Mouse (Mus musculus): ENCODE data around the gene Slc35d1. TPM values are rescaled to one million over a fixed set of nuclear protein-coding genes. Genes with fewer than 3 reads are reported as not detected.

Gene Slc35d1
- polyA plus RNA-seq, 1 experiment from 2014 or later, result 11.8 TPM

DNA sequence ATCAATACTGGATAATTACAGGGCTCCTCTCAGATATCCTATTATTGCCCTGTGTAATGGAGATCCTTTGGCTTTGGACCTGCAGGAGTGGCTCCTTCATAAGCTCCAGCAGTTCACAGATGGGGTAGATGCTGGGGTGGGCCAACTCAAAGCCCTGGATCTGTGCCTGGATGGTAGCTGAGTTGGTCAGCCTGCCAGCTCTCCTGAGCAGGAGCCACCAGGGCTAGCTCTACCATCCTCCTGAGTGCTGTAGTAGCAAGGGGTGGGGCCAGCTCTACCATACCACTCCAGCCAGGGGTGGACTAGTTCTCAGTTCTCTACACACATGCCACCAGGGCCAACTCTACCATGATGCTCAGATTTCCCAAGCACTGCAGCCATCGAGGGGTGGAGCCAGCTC, 14.9 kb downstream of the Slc35d1 start:
- H3K36me3 ChIP-seq (ENCODE audit: control insufficient read depth, insufficient read depth, low read length), result peaks cover 39% of the 10 kb centered on the region
- WGBS, result 89% methylated on average over 1 of the region's 1 CpGs

GRCm38 (mm10) chr4:103199086-103199485, 15.9 kb downstream of the Slc35d1 start:
- peaks cover 39% of the 10 kb centered on the region for H3K36me3 ChIP-seq (ENCODE audit: control insufficient read depth, insufficient read depth, low read length)
- H3K9me3 ChIP-seq (ENCODE audit: control insufficient read depth, low read length), result no peaks in the 10 kb centered on the region
- H3K4me1 ChIP-seq (ENCODE audit: control insufficient read depth, insufficient read depth, low read length), result no peaks in the 10 kb centered on the region
- no peak overlapping the region for H3K9ac ChIP-seq (ENCODE audit: low read depth, low read length)
- no peak overlapping the region for H3K27ac ChIP-seq (ENCODE audit: low read depth, low read length)
- no peak for ATAC-seq (ENCODE audit: low FRiP score, low TSS enrichment)
- WGBS, result 50% methylated on average over 4 of the region's 4 CpGs
- no peak overlapping the region for H3K4me3 ChIP-seq (ENCODE audit: low read length)
- no peaks in the 10 kb centered on the region for H3K27me3 ChIP-seq (ENCODE audit: control insufficient read depth, insufficient read depth, low read length)
- H3K4me2 ChIP-seq (replicated peaks; ENCODE audit: low read depth, low read length), result no peak overlapping the region

More for the DNA sequence above, 14.9 kb downstream of the Slc35d1 start:
- ATAC-seq (ENCODE audit: low FRiP score, low TSS enrichment), result no peak
- Histone ChIP-seq H3K9me3 (ENCODE audit: control insufficient read depth, low read length) (no peaks in the 10 kb centered on the region), H3K27me3 (ENCODE audit: control insufficient read depth, insufficient read depth, low read length) (no peaks in the 10 kb centered on the region), H3K27ac (ENCODE audit: low read depth, low read length) (no peak overlapping the region), H3K4me3 (ENCODE audit: low read length) (no peak overlapping the region), H3K4me1 (ENCODE audit: control insufficient read depth, insufficient read depth, low read length) (no peaks in the 10 kb centered on the region), H3K4me2 (replicated peaks; ENCODE audit: low read depth, low read length) (no peak overlapping the region), H3K9ac (ENCODE audit: low read depth, low read length) (no peak overlapping the region)

DNA sequence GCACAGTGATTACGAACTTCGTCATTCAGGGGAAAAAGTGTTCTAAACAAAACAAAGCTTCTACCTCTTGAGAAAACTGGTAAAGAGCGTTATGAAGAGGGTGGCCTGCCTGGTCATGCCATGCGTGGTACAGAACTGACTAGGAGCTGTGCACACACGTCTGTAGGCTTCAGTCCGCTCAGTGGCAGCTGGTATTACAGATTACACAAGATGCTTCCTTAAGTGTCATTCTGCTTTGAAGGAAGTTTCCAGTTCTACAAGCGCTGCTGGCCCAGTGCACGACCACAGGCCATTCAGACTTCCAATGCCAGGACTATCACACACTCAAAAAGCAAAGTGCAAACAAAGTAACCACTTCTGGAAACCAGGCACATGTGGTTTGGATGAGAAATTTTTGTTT, 17.6 kb downstream of the Slc35d1 start:
- no peaks in the 10 kb centered on the region for H3K4me1 ChIP-seq (ENCODE audit: control insufficient read depth, insufficient read depth, low read length)
- H3K36me3 ChIP-seq (ENCODE audit: control insufficient read depth, insufficient read depth, low read length), result peaks cover 39% of the 10 kb centered on the region
- no peak for ATAC-seq (ENCODE audit: low FRiP score, low TSS enrichment)
- no peak overlapping the region for H3K4me2 ChIP-seq (replicated peaks; ENCODE audit: low read depth, low read length)
- H3K9me3 ChIP-seq (ENCODE audit: control insufficient read depth, low read length), result peaks cover 2% of the 10 kb centered on the region; the same call in 1 of the 2 replicates
- no peaks in the 10 kb centered on the region for H3K27me3 ChIP-seq (ENCODE audit: control insufficient read depth, insufficient read depth, low read length)
- 94% methylated on average over 8 of the region's 8 CpGs for WGBS
- H3K27ac ChIP-seq (ENCODE audit: low read depth, low read length), result no peak overlapping the region
- no peak overlapping the region for H3K9ac ChIP-seq (ENCODE audit: low read depth, low read length)
- H3K4me3 ChIP-seq (ENCODE audit: low read length), result no peak overlapping the region

DNA sequence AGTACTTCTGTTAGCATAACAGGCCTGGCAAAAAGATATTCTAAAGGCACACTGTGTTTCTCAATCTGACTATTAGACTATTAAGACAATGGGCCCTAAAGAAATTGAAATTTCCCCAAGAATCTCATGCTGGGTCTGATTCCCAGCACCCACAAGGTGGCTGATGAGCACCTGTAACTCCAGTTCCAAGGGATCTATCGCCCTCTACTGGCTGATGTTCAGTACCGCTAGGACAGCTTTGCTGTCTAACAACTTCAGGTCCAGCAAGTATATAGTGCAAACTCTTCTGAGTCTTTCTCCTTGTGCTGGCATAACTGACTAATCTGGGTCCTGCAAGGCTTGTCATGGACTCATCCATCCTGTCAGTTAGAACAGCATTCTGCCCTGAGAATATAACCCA, 22.5 kb downstream of the Slc35d1 start:
- no peak for ATAC-seq (ENCODE audit: low FRiP score, low TSS enrichment)
- WGBS, result 91% methylated on average over 2 of the region's 2 CpGs
- Histone ChIP-seq H3K9ac (ENCODE audit: low read depth, low read length) (no peak overlapping the region), H3K36me3 (ENCODE audit: control insufficient read depth, insufficient read depth, low read length) (peaks cover 34% of the 10 kb centered on the region), H3K27ac (ENCODE audit: low read depth, low read length) (no peak overlapping the region), H3K4me3 (ENCODE audit: low read length) (no peak overlapping the region), H3K4me2 (replicated peaks; ENCODE audit: low read depth, low read length) (no peak overlapping the region), H3K9me3 (ENCODE audit: control insufficient read depth, low read length) (peaks cover 4% of the 10 kb centered on the region; the same call in 1 of the 2 replicates), H3K27me3 (ENCODE audit: control insufficient read depth, insufficient read depth, low read length) (no peaks in the 10 kb centered on the region), H3K4me1 (ENCODE audit: control insufficient read depth, insufficient read depth, low read length) (no peaks in the 10 kb centered on the region)

DNA sequence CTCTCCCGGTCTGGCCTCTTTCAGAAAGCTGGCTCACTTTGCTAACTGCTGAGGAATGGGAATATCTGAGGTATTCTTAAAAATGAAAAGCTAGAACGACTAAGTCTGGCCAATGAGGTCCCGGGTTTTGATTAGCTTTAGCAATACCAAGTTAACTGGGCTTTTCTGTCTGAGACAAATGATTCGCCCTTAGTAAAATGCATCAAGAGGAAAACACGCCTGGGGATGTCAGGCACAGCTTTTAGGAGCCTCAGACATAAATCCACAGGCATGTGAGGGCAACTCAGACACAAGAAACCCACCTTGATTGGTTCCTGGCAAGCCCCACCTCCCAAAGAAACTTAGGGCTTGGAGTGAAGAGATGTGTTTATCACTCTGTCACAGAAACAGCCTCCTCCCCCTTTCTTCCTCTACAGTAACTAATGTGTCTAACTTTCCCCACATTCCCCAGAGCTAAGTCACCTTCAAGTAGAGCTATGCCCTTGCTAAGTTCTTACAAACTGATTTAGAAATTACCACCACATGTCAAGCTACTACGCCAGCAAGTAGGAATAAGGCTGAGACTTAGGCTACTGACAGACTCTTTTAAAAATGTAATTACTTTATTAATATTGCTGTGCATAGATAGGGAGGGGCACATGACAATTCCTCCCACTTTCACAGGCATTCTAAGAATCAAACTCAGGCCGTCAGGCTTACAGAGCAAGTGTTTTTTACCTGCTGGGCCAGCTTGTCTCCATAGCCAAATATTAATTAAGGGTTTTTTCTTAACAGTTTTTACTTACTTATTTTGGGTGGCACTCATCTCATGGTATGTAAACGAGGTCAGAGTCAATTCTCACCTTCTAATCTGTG, 26.0 kb downstream of the Slc35d1 start:
- no peak overlapping the region for H3K4me2 ChIP-seq (replicated peaks; ENCODE audit: low read depth, low read length)

DNA sequence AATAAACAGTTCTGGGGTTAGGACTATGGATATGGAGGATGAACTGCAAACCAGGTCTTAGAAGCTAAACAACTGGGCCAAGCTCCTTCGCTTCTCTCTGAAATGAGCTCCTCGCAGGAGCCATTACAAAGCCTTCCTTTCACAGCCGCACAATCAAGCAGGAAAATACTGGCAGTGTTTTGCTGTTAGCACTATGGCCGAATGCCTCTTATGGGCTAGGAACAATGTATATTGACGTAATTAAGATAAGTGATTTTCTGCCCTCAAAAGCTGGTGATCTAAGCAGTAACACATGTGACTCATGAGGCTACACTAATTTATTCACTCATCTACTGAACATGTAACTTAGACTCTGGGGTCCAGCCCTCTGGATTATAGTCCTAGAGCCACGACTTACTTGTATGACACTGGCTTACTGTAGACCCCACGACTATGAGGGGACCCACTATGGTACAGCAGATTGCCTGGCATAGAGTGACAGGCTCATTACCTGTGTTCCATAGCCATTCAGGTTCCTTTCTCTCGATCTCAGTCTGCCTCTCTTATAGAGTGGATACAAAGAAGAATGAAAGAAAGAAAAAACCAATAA, 34.6 kb downstream of the Slc35d1 start:
- no peaks in the 10 kb centered on the region for H3K9me3 ChIP-seq (ENCODE audit: control insufficient read depth, low read length)
- H3K4me1 ChIP-seq (ENCODE audit: control insufficient read depth, insufficient read depth, low read length), result no peaks in the 10 kb centered on the region
- H3K36me3 ChIP-seq (ENCODE audit: control insufficient read depth, insufficient read depth, low read length), result peaks cover 12% of the 10 kb centered on the region; the same call in 1 of the 2 replicates
- ATAC-seq (ENCODE audit: low FRiP score, low TSS enrichment), result no peak
- H3K27ac ChIP-seq (ENCODE audit: low read depth, low read length), result no peak overlapping the region
- WGBS, result 85% methylated on average over 8 of the region's 8 CpGs
- H3K4me2 ChIP-seq (replicated peaks; ENCODE audit: low read depth, low read length), result no peak overlapping the region
- no peaks in the 10 kb centered on the region for H3K27me3 ChIP-seq (ENCODE audit: control insufficient read depth, insufficient read depth, low read length)
- H3K4me3 ChIP-seq (ENCODE audit: low read length), result no peak overlapping the region
- no peak overlapping the region for H3K9ac ChIP-seq (ENCODE audit: low read depth, low read length)

More for the DNA sequence above, 26.0 kb downstream of the Slc35d1 start:
- H3K27ac ChIP-seq (ENCODE audit: low read depth, low read length), result no peak overlapping the region
- H3K4me3 ChIP-seq (ENCODE audit: low read length), result no peak overlapping the region
- H3K9me3 ChIP-seq (ENCODE audit: control insufficient read depth, low read length), result peaks cover 4% of the 10 kb centered on the region; the same call in 1 of the 2 replicates
- ATAC-seq (ENCODE audit: low FRiP score, low TSS enrichment), result no peak
- H3K36me3 ChIP-seq (ENCODE audit: control insufficient read depth, insufficient read depth, low read length), result peaks cover 21% of the 10 kb centered on the region; the same call in 1 of the 2 replicates
- WGBS, result 85% methylated on average over 8 of the region's 8 CpGs
- no peak overlapping the region for H3K9ac ChIP-seq (ENCODE audit: low read depth, low read length)
- no peaks in the 10 kb centered on the region for H3K4me1 ChIP-seq (ENCODE audit: control insufficient read depth, insufficient read depth, low read length)
- no peaks in the 10 kb centered on the region for H3K27me3 ChIP-seq (ENCODE audit: control insufficient read depth, insufficient read depth, low read length)

- H3K36me3 ChIP-seq (ENCODE audit: control insufficient read depth, insufficient read depth, low read length), result peaks cover 12% of the 10 kb centered on the region; the same call in 1 of the 2 replicates
- H3K4me2 ChIP-seq (replicated peaks; ENCODE audit: low read depth, low read length), result no peak overlapping the region
- no peak overlapping the region for H3K27ac ChIP-seq (ENCODE audit: low read depth, low read length)
- WGBS, result 81% methylated on average over 3 of the region's 3 CpGs
- H3K27me3 ChIP-seq (ENCODE audit: control insufficient read depth, insufficient read depth, low read length), result no peaks in the 10 kb centered on the region
- no peak overlapping the region for H3K4me3 ChIP-seq (ENCODE audit: low read length)
- no peak for ATAC-seq (ENCODE audit: low FRiP score, low TSS enrichment)
- no peaks in the 10 kb centered on the region for H3K4me1 ChIP-seq (ENCODE audit: control insufficient read depth, insufficient read depth, low read length)
- H3K9me3 ChIP-seq (ENCODE audit: control insufficient read depth, low read length), result no peaks in the 10 kb centered on the region
- H3K9ac ChIP-seq (ENCODE audit: low read depth, low read length), result no peak overlapping the region
These were observed 35.4 kb downstream of the Slc35d1 start for GRCm38 (mm10) chr4:103179581-103179980.

DNA sequence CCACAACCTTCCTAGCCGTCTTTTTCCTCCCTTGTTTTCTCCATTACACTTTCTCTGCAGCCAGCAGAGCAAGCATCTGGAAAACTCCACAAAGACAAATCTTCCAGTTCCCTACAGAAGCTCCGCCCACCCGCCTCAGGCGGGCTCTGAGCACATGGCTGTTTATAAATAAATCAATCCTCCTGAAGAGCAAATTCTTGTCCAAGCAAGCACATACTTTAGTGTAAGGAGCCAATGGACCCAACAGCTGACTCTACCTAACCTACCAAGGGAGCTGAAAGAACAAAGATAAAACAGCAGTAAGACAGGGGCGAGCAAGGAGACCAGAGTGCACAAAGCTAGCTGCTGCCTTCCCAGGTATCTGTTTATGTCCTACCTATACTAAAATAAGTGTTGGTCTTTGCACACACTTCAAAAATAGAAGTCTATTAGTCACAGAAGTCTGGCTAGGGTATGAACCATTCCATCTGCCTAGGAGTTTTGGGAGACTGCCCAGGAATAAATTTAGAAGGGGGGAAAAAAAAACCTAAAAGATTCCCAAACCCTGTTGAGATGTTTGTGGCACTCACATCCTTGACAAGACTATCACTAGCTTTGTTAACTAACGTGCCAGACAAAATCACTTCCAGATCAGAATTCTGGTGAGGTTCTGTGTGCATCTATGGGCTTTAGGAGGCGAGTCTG, 36.2 kb downstream of the Slc35d1 start:
- H3K9me3 ChIP-seq (ENCODE audit: control insufficient read depth, low read length), result no peaks in the 10 kb centered on the region
- peaks cover 8% of the 10 kb centered on the region; the same call in 1 of the 2 replicates for H3K36me3 ChIP-seq (ENCODE audit: control insufficient read depth, insufficient read depth, low read length)
- H3K27ac ChIP-seq (ENCODE audit: low read depth, low read length), result no peak overlapping the region
- no peak for ATAC-seq (ENCODE audit: low FRiP score, low TSS enrichment)
- H3K4me1 ChIP-seq (ENCODE audit: control insufficient read depth, insufficient read depth, low read length), result no peaks in the 10 kb centered on the region
- no peak overlapping the region for H3K4me2 ChIP-seq (replicated peaks; ENCODE audit: low read depth, low read length)
- no peaks in the 10 kb centered on the region for H3K27me3 ChIP-seq (ENCODE audit: control insufficient read depth, insufficient read depth, low read length)
- no peak overlapping the region for H3K4me3 ChIP-seq (ENCODE audit: low read length)
- no peak overlapping the region for H3K9ac ChIP-seq (ENCODE audit: low read depth, low read length)
- 75% methylated on average over 7 of the region's 7 CpGs for WGBS
